Comparison of ENCODE assay signal across 22 mouse cellular contexts in the genomic region with DNA sequence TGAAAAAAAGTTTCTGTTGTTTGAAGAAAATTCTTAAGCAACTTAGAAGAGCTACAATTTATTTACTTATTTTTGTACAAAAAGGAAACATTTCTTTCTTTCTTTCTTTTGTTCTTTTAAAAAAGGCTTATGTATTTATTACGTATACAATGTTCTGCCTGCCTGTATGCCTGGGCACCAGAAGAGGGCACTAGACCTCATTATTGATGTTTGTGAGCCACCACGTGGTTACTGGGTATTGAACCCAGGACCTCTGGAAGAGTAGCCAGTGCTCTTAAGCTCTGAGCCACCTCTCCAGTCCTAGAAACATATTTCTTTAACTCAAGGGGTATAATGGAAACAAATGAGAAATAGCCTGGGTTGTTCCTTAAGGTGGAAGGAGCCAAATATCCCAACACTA.
DNase-seq lines count a peak whose midpoint lies in the region; ATAC-seq and TF ChIP-seq lines count a peak whose summit lies in the region.
"Had no signal": no experiment of that assay in that cellular context is flagged by ENCODE, and none has a peak within 500 bp of the region (broad histone marks: within the 10 kb centered on the region; RNA-seq: fewer than 3 reads in every experiment).

No protein-coding gene starts in this region.

- H3K9me3 ChIP-seq in stomach, postnatal 0 days (ENCODE audit: control insufficient read depth, low read length): no peaks in the 10 kb centered on the region
- H3K9me3 ChIP-seq: embryonic facial prominence, embryonic 13.5 days; heart, embryonic 15.5 days; midbrain, embryonic 12.5 days; neural tube, embryonic 13.5 days had no signal

- H3K27me3 ChIP-seq in stomach, postnatal 0 days (ENCODE audit: control insufficient read depth, insufficient read depth, low read length): no peaks in the 10 kb centered on the region
- H3K27me3 ChIP-seq: embryonic facial prominence, embryonic 13.5 days; heart, embryonic 15.5 days; midbrain, embryonic 12.5 days; neural tube, embryonic 13.5 days had no signal

- H3K9ac ChIP-seq in stomach, postnatal 0 days (ENCODE audit: low read length): no peak overlapping the region
- H3K9ac ChIP-seq: embryonic facial prominence, embryonic 13.5 days; heart, embryonic 15.5 days; midbrain, embryonic 12.5 days; neural tube, embryonic 13.5 days had no signal

- TF ChIP-seq POLR2A in brain, embryonic 14.5 days (IDR thresholded peaks at IDR 0.05; ENCODE audit: borderline replicate concordance, extremely low read depth, insufficient read depth, insufficient read length, poor library complexity, severe bottlenecking): no peak

- peak; percentile 22 for TF ChIP-seq CTCF in left cerebral cortex, adult 2 months (IDR thresholded peaks at IDR 0.05)
- peak; percentile 4; the same call in 1 of the 2 replicates for TF ChIP-seq CTCF in brain, embryonic 14.5 days (IDR thresholded peaks at IDR 0.05; ENCODE audit: borderline replicate concordance, extremely low read depth, insufficient read depth, insufficient read length)
- no peak for TF ChIP-seq CTCF in stomach, postnatal 0 days (IDR thresholded peaks at IDR 0.05; ENCODE audit: low read depth)

- no peaks in the 10 kb centered on the region for H3K4me1 ChIP-seq in stomach, postnatal 0 days (replicated peaks; ENCODE audit: control insufficient read depth, insufficient read depth)
- H3K4me1 ChIP-seq: embryonic facial prominence, embryonic 13.5 days; heart, embryonic 15.5 days; midbrain, embryonic 12.5 days; neural tube, embryonic 13.5 days had no signal

- H3K27ac ChIP-seq in left cerebral cortex, adult 2 months: no peak overlapping the region
- H3K27ac ChIP-seq in stomach, postnatal 0 days (replicated peaks): no peak overlapping the region
- H3K27ac ChIP-seq: embryonic facial prominence, embryonic 13.5 days; heart, embryonic 15.5 days; midbrain, embryonic 12.5 days; neural tube, embryonic 13.5 days had no signal

- no peak overlapping the region for H3K4me2 ChIP-seq in stomach, postnatal 0 days (replicated peaks; ENCODE audit: low read depth)
- H3K4me2 ChIP-seq: embryonic facial prominence, embryonic 13.5 days; heart, embryonic 15.5 days; midbrain, embryonic 12.5 days; neural tube, embryonic 13.5 days had no signal

- H3K4me3 ChIP-seq in left cerebral cortex, adult 2 months: no peak overlapping the region
- H3K4me3 ChIP-seq in stomach, postnatal 0 days (ENCODE audit: low read depth, low read length): no peak overlapping the region
- H3K4me3 ChIP-seq: embryonic facial prominence, embryonic 13.5 days; heart, embryonic 15.5 days; midbrain, embryonic 12.5 days; neural tube, embryonic 13.5 days had no signal

- no peak for DNase-seq in left cerebral cortex, adult 2 months (ENCODE audit: extremely low spot score in 1 of 2, low spot score in 2 of 2)
- DNase-seq in left cerebral cortex, adult 9 months (ENCODE audit: low spot score in 2 of 2): no peak
- peak; percentile 7 for DNase-seq in A20 (ENCODE audit: low read depth, low spot score)
- DNase-seq in ES-CJ7 (ENCODE audit: low read depth, low spot score): peak; percentile 60
- DNase-seq in brain, embryonic 14.5 days (ENCODE audit: low read depth): no peak
- DNase-seq in stomach, postnatal 0 days (ENCODE audit: low spot score): no peak
- no peak for DNase-seq in kidney, adult 11 months
- DNase-seq: adrenal gland, postnatal 36 days; cerebellum, adult 2 months; gastrocnemius, postnatal 25 days; kidney, adult 2 months; kidney, postnatal 10 days; left cerebral cortex, postnatal 4 days; liver; spleen, adult 18-20 months; thymus, adult 18-20 months; thymus, postnatal 4 days had no signal

- no peak for ATAC-seq in stomach, postnatal 0 days (ENCODE audit: low FRiP score, low TSS enrichment)
- ATAC-seq: forebrain, embryonic 14.5 days had no signal

- TF ChIP-seq EP300 in stomach, postnatal 0 days (optimal IDR thresholded peaks at IDR 0.05): no peak

- no peaks in the 10 kb centered on the region for H3K36me3 ChIP-seq in stomach, postnatal 0 days (ENCODE audit: control insufficient read depth, insufficient read depth, low read length)
- H3K36me3 ChIP-seq: embryonic facial prominence, embryonic 13.5 days; heart, embryonic 15.5 days; midbrain, embryonic 12.5 days had no signal

- 56% methylated on average over 2 of the region's 2 CpGs for WGBS in stomach, postnatal 0 days

- intact Hi-C loops in left cerebral cortex, adult 2 months (cut with DNase I): no loop called here

Comparison
In these comparisons a context has a peak if more than half of its experiments do, and no peak if none do; other contexts are left out.
1. DNase-seq: peak in A20 (single experiment) and ES-CJ7 (single experiment); none in left cerebral cortex, adult 2 months (0 of 2), left cerebral cortex, adult 9 months (0 of 2), brain, embryonic 14.5 days (single experiment), stomach, postnatal 0 days (single experiment) and kidney, adult 11 months (single experiment).